Mouse (Mus musculus) forebrain, postnatal 0 days (tissue): ENCODE data around the gene Taldo1. TPM values are rescaled to one million over a fixed set of nuclear protein-coding genes. Genes with fewer than 3 reads are reported as not detected.
A peak's percentile ranks its signal among the peaks of the same experiment; 100 is the strongest.

Source experiments
- ATAC-seq: fragments of 200-750 bp; cut with Nextera tagmentation; 2 replicates; pipeline ENCODE4 v1.8.0; 2017; ENCODE audit warnings: mild to moderate bottlenecking, moderate library complexity
- DNase-seq: peaks from one replicate; pipeline ENCODE4 v3.0.0-alpha.2; 2015
- H3K27ac ChIP-seq: fragments of 300-500 bp; sonication (generic); 2 replicates; pipeline ENCODE4 v1.5.1; 2014; ENCODE audit warnings: low read depth, mild to moderate bottlenecking, antibody characterized with exemption, low read length, moderate library complexity, mixed read lengths
- H3K27me3 ChIP-seq: fragments of 300-500 bp; sonication (generic); 2 replicates; pipeline ENCODE4 v1.6.1; 2014; ENCODE audit warnings: mild to moderate bottlenecking, low read length, mixed read lengths; ENCODE audit not compliant: insufficient read depth
- H3K36me3 ChIP-seq: fragments of 300-500 bp; sonication (generic); 2 replicates; pipeline ENCODE4 v1.6.1; 2014; ENCODE audit warnings: mild to moderate bottlenecking, moderate library complexity; ENCODE audit not compliant: insufficient read depth
- H3K4me1 ChIP-seq: fragments of 300-500 bp; sonication (generic); 2 replicates; pipeline ENCODE4 v1.6.1; 2014; ENCODE audit warnings: antibody characterized with exemption; ENCODE audit not compliant: insufficient read depth
- H3K4me2 ChIP-seq: fragments of 300-500 bp; sonication (generic); 2 replicates; pipeline ENCODE4 v1.6.1; 2014; ENCODE audit warnings: low read depth, mild to moderate bottlenecking, moderate library complexity
- H3K4me3 ChIP-seq: fragments of 300-500 bp; sonication (generic); 2 replicates; pipeline ENCODE4 v1.5.1; 2014; ENCODE audit warnings: low read depth, low read length, mixed read lengths
- H3K9ac ChIP-seq: fragments of 300-500 bp; sonication (generic); 2 replicates; pipeline ENCODE4 v1.6.1; 2014; ENCODE audit warnings: mild to moderate bottlenecking
- H3K9me3 ChIP-seq: fragments of 300-500 bp; sonication (generic); 2 replicates; pipeline ENCODE4 v1.6.1; 2016; ENCODE audit warnings: low read length
- CTCF ChIP-seq: sonication (generic); IDR thresholded peaks from 2 replicates; pipeline ENCODE4 v1.5.1; 2016; ENCODE audit warnings: antibody characterized with exemption, control low read depth, low read depth
- WGBS: fragments of 180-500 bp; shearing (Covaris S2); extraction: QIAGEN DNeasy Blood & Tissue Kit; methylation state at CpG from one replicate; pipeline ENCODE4 v1.1.7; 2014; 5-methylcytosine and 5-hydroxymethylcytosine counted together
- polyA plus RNA-seq: library from polyadenylated mRNA; unstranded; fragments of >200 nt; fragmentation: Nextera tagmentation; extraction: Ambion mirVana; gene quantifications from 2 replicates; pipeline ENCODE4 v1.2.1, GENCODE M21; 2015
- total RNA-seq: library from RNA; depleted of rRNA; stranded (reverse); fragments of >200 nt; gene quantifications from 2 replicates; pipeline ENCODE4 v1.2.3, GENCODE M21; 2014

Gene Taldo1
- total and polyA plus RNA-seq, 2 experiments from 2014 or later: 224 to 304 TPM

GRCm38 (mm10) chr7:141436523-141436892 is 44.5 kb downstream of the Taldo1 start:
- no peak for ATAC-seq

GRCm38 (mm10) chr7:141437178-141438120 is 45.5 kb downstream of the Taldo1 start, which contains the start of gene Slc25a22:
Slc25a22 (minus strand) TSS chr7:141437892.
- Histone ChIP-seq H3K9me3 (no peaks in the 10 kb centered on the region), H3K27ac (peak within 1 kb of the TSS; percentile 86), H3K27me3 (no peaks in the 10 kb centered on the region), H3K9ac (peak within 1 kb of the TSS; percentile 87), H3K36me3 (peaks cover 20% of the 10 kb centered on the region), H3K4me3 (peak within 1 kb of the TSS; percentile 70), H3K4me1 (peaks cover 31% of the 10 kb centered on the region), H3K4me2 (peak within 1 kb of the TSS; percentile 93)
- peak; percentile 93 for DNase-seq
- peak; percentile 91 for ATAC-seq
- peak; percentile 81 for TF ChIP-seq CTCF
- 7% methylated on average over 53 of the region's 53 CpGs for WGBS

More at GRCm38 (mm10) chr7:141436523-141436892, 44.5 kb downstream of the Taldo1 start:
- H3K27ac ChIP-seq: peak overlapping the region; percentile 86; the same call in 1 of the 2 replicates
- WGBS: 43% methylated on average over 2 of the region's 2 CpGs
- H3K27me3 ChIP-seq: no peaks in the 10 kb centered on the region
- no peak for TF ChIP-seq CTCF
- H3K4me3 ChIP-seq: peak overlapping the region; percentile 70
- DNase-seq: no peak
- peaks cover 30% of the 10 kb centered on the region for H3K36me3 ChIP-seq
- no peaks in the 10 kb centered on the region for H3K9me3 ChIP-seq
- H3K9ac ChIP-seq: peak overlapping the region; percentile 87
- H3K4me1 ChIP-seq: peaks cover 31% of the 10 kb centered on the region
- peak overlapping the region; percentile 93 for H3K4me2 ChIP-seq

DNA sequence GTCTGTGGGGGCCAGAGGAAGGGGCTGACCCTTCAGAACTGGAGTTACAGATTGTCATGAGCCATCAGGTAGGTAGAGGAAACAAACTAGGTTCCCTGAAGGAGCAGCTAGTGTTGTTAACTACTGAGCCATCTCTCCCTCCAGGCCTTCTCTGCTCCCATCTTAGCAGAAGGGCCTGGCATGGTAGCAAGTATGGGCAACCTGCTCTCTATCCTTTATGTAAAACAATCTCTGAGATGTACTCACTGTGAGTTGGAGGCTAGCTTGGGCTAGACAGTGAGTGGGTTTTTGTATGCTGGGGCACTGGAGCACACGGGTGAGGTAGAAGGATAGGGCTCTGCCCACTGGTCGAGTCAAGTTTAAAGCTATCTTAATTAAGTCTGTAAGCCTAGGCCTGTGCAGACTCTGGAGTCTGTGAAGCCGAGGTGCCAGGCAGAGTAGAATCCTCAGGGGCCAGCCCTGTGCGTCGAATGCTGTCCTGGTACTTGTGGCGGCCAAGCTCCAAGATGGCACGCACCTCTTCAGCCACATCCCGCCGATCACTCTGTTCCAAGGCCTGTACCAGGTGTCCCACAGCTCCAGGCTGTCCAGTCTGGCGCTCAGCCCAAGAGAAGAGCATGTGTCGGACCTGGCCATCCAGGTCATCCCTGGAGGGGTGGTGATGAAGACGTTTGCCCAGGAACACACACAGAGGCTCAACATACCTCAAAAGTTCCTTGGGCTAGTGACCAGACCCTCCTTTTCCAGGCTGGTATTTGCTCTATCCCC is 46.4 kb downstream of the Taldo1 start:
- H3K4me2 ChIP-seq: no peak overlapping the region; the same call in 1 of the 2 replicates
- ATAC-seq: no peak
- no peak overlapping the region for H3K9ac ChIP-seq
- TF ChIP-seq CTCF: no peak
- H3K27ac ChIP-seq: peak overlapping the region; percentile 86; the same call in 1 of the 2 replicates
- H3K36me3 ChIP-seq: peaks cover 11% of the 10 kb centered on the region
- no peaks in the 10 kb centered on the region for H3K9me3 ChIP-seq
- WGBS: 93% methylated on average over 12 of the region's 12 CpGs
- H3K4me3 ChIP-seq: no peak overlapping the region
- DNase-seq: no peak
- H3K27me3 ChIP-seq: no peaks in the 10 kb centered on the region
- peaks cover 30% of the 10 kb centered on the region for H3K4me1 ChIP-seq

- Histone ChIP-seq H3K9me3 (no peaks in the 10 kb centered on the region), H3K4me2 (no peak overlapping the region), H3K9ac (no peak overlapping the region), H3K36me3 (peaks cover 6% of the 10 kb centered on the region), H3K27ac (no peak overlapping the region), H3K4me3 (no peak overlapping the region), H3K27me3 (no peaks in the 10 kb centered on the region), H3K4me1 (peaks cover 24% of the 10 kb centered on the region)
- 94% methylated on average over 10 of the region's 10 CpGs for WGBS
- TF ChIP-seq CTCF: no peak
- ATAC-seq (no peak), DNase-seq (no peak)
These were observed 47.2 kb downstream of the Taldo1 start for GRCm38 (mm10) chr7:141439140-141439679.

- ATAC-seq (no peak), DNase-seq (no peak)
- Histone ChIP-seq H3K27me3 (no peaks in the 10 kb centered on the region), H3K9ac (no peak overlapping the region), H3K4me1 (peaks cover 21% of the 10 kb centered on the region), H3K36me3 (peaks cover 6% of the 10 kb centered on the region), H3K27ac (no peak overlapping the region), H3K4me2 (no peak overlapping the region), H3K4me3 (no peak overlapping the region), H3K9me3 (no peaks in the 10 kb centered on the region)
- TF ChIP-seq CTCF: no peak
- WGBS: 94% methylated on average over 11 of the region's 11 CpGs
These were observed 47.8 kb downstream of the Taldo1 start for GRCm38 (mm10) chr7:141439811-141440210.

DNA sequence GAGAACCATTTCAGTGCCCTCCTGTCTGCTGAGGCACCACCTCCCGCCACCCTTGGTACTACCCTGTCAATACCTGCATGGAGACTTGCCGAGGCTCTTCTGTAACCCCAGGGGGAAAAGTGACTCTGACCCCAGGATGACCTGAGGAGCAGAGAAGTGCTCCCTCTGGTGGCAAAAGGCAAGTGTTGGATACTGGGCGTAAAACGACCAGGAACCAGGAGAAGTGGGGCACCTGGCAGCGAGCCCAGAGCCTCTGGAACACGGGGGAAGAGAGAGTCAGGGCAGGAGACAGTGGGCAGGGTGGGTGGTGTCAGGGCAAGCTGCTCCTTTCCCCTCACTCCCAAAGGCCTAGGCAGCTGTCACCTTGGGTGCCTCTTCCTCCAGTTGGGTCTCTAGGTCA is 48.6 kb downstream of the Taldo1 start:
- WGBS: 28% methylated on average over 6 of the region's 6 CpGs
- no peaks in the 10 kb centered on the region for H3K27me3 ChIP-seq
- no peak overlapping the region for H3K9ac ChIP-seq
- no peaks in the 10 kb centered on the region for H3K9me3 ChIP-seq
- TF ChIP-seq CTCF: peak; percentile 68
- ATAC-seq (no peak), DNase-seq (peak; percentile 35)
- H3K4me2 ChIP-seq: no peak overlapping the region
- no peak overlapping the region for H3K4me3 ChIP-seq
- peaks cover 18% of the 10 kb centered on the region for H3K4me1 ChIP-seq
- no peak overlapping the region for H3K27ac ChIP-seq
- H3K36me3 ChIP-seq: peaks cover 6% of the 10 kb centered on the region
